Mouse (Mus musculus) embryonic fibroblast, embryonic 13.5 days (primary cell): Measurements from ENCODE around the gene Chp1.

Experiments
- CTCF ChIP-seq: IDR thresholded peaks from 2 replicates; pipeline ENCODE4 v1.5.1; 2011; ENCODE audit warnings: mild to moderate bottlenecking, control low read depth, low read length, moderate library complexity, borderline replicate concordance; ENCODE audit not compliant: insufficient read depth
- POLR2A ChIP-seq: IDR thresholded peaks from 2 replicates; pipeline ENCODE4 v1.6.1; 2011; ENCODE audit warnings: low read depth, mild to moderate bottlenecking, control low read depth, low read length, moderate library complexity

- TF ChIP-seq CTCF (no peak), POLR2A (no peak)
Observed at GRCm38 (mm10) chr2:119565284-119565683, 17.8 kb downstream of the Chp1 start.
